Mouse (Mus musculus): ENCODE measurements at regions not wholly inside any gene's neighbourhood (a gene's known extent, or its start where the extent isn't known, plus 50 kb on each side); places are given as distances from the start of the nearest gene placed in this dataset.

DNA sequence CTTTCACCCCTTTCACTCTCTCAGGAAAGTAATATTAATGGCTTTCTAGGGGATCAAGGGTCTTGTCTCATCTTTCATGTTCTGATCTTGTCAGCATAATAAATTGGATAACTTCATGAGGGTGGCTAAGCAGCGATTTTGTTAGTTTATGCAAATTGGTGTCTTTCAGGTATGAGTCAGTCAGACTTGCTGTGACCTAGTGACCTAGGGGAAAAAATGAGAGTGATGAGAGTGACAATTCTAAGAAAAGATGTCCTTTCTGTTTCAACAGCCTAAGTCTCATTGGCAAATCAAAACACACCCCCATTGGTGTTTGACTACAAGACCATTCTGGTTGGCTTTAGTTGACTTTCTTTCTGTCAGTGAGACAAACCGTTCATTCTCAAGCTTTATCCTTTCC lies 68.0 kb upstream of the Actbl2 start:
- TF ChIP-seq CTCF (IDR thresholded peaks at IDR 0.05 in 2 of 3, conservative IDR thresholded peaks at IDR 0.05 in 1 of 3; ENCODE audit: control insufficient read depth in 1 of 3, insufficient read depth in 1 of 3, low read depth in 2 of 3, low read length in 3 of 3, poor library complexity in 1 of 3, severe bottlenecking in 1 of 3) (no peak), EP300 (IDR thresholded peaks at IDR 0.05; ENCODE audit: low read depth in 1 of 2, low read length in 2 of 2) (no peak), NRF1 (IDR thresholded peaks at IDR 0.05; ENCODE audit: insufficient read depth, low read depth, low read length, poor library complexity, severe bottlenecking) (no peak), GABPA (IDR thresholded peaks at IDR 0.05; ENCODE audit: low read depth, low read length) (no peak), ZC3H11A (IDR thresholded peaks at IDR 0.05; ENCODE audit: low read depth, low read length) (no peak), MYC (IDR thresholded peaks at IDR 0.05; ENCODE audit: low read depth, low read length) (no peak), HCFC1 (IDR thresholded peaks at IDR 0.05; ENCODE audit: low read depth, low read length) (no peak), JUND (IDR thresholded peaks at IDR 0.05; ENCODE audit: low read depth, low read length) (no peak), ZNF384 (IDR thresholded peaks at IDR 0.05; ENCODE audit: low read depth, low read length) (no peak), POLR2A (IDR thresholded peaks at IDR 0.05; ENCODE audit: control insufficient read depth in 1 of 2, insufficient read depth in 1 of 2, low read depth in 1 of 2, low read length in 2 of 2, poor library complexity in 1 of 2) (no peak), MAZ (IDR thresholded peaks at IDR 0.05; ENCODE audit: low read depth, low read length) (no peak)
